Mouse (Mus musculus) splenic B cell, adult 2 months (primary cell): ENCODE results near the gene 4930438A08Rik.

Experiments
- DNase-seq: peaks from one replicate; pipeline ENCODE4 v3.0.0-alpha.2; 2011; ENCODE audit warnings: low read depth, low spot score
- H3K27me3 ChIP-seq: 2 replicates; pipeline ENCODE4 v1.6.1; 2012; ENCODE audit warnings: mild to moderate bottlenecking, low read length, moderate library complexity, mixed read lengths; ENCODE audit not compliant: control insufficient read depth, poor library complexity, insufficient read depth, severe bottlenecking
- H3K36me3 ChIP-seq: 2 replicates; pipeline ENCODE4 v1.6.1; 2012; ENCODE audit warnings: mild to moderate bottlenecking, low read length, moderate library complexity, mixed read lengths; ENCODE audit not compliant: control insufficient read depth, poor library complexity, insufficient read depth, severe bottlenecking

The 4930438A08Rik gene

DNA sequence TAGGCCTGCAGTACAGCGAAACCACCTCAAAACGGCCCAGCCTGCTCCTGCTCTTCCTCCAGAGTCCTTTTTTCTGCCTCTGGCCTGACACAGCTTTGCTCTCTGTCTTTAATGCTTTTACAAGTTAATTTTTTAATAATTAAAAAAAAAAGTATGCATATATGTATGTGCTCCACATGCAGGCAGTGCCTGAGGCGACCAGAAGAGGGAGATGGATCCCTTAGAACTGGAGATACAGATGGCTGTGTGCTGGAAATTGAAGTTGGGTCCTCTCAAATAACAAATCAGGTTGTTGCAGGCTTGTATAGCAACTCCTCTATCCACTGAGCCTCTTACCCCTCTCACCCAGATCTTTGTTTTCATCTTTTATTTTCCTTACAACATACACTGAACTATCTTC lies 52.2 kb downstream of the 4930438A08Rik start:
- Histone ChIP-seq H3K36me3 (no peaks in the 10 kb centered on the region), H3K27me3 (no peaks in the 10 kb centered on the region)
- peak; percentile 54 for DNase-seq

DNA sequence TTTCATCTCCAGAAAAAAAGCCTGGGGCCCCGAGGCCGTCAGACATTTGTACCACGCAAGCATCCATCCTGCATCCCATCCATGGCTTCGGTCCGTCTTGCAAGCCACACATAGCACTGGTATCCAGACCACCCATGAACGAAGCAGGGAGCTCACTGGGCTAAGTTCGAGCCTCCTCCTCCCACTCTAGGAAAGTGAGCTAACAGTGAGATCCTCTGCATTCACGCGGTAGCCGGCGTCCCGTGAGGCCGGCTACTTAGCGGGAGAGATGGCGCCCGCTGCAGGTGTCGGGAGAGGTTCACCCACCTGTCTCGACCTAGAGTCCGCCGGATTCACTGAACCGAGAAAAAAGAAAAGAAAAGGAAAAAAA lies 55.3 kb downstream of the 4930438A08Rik start:
- Histone ChIP-seq H3K27me3 (no peaks in the 10 kb centered on the region), H3K36me3 (no peaks in the 10 kb centered on the region)
- no peak for DNase-seq

- no peaks in the 10 kb centered on the region for H3K36me3 ChIP-seq
These were observed 55.9 kb downstream of the 4930438A08Rik start, which contains the start of the genes Zfp672 and Sh3bp5l for GRCm38 (mm10) chr11:58330276-58331148. Gene Zfp672, minus strand, starts transcription at chr11:58330339. Gene Sh3bp5l, plus strand, starts transcription at chr11:58330724.

DNA sequence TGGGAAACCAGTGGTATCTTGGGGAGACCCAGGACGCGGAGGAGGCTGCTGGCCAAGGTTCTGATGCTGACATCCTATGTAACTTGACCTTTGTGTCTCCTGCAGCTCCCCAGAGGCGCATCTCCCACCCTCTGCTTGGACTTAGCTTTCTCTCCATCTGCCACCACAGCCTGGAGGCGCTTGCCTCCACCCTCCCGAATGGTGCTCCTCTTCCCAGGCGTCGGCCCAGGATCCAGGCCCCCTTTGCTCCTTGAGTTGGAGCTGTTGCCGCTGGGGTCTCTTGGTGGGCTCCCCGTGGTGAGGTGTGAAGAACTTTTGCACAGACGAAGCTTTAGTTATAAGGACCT lies 56.5 kb downstream of the 4930438A08Rik start:
- Histone ChIP-seq H3K27me3 (no peaks in the 10 kb centered on the region), H3K36me3 (no peaks in the 10 kb centered on the region)
- DNase-seq: no peak

More at GRCm38 (mm10) chr11:58330276-58331148, 55.9 kb downstream of the 4930438A08Rik start, which contains the start of the genes Zfp672 and Sh3bp5l:
- H3K27me3 ChIP-seq: no peaks in the 10 kb centered on the region
- DNase-seq: peak; percentile 94

DNA sequence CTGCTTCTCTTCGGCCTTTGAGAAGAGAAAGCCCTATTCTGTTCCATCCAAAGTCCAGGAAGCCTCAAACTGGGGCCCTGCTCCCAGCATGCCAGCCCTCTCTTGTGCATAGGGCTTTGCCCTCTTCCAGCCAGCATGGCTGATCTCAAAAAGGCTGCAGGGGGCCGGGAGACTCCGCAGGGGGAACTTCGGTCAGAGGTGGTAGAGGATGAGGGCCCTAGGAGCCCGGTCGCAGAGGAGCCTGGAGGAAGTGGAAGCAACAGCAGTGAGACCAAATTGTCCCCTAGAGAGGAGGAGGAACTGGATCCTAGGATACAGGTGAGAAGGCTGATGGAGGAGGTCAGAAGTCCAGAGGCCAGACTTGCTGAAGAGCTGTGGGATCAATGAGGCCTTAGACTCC lies 56.9 kb downstream of the 4930438A08Rik start:
- DNase-seq: no peak
- Histone ChIP-seq H3K27me3 (no peaks in the 10 kb centered on the region), H3K36me3 (no peaks in the 10 kb centered on the region)

DNA sequence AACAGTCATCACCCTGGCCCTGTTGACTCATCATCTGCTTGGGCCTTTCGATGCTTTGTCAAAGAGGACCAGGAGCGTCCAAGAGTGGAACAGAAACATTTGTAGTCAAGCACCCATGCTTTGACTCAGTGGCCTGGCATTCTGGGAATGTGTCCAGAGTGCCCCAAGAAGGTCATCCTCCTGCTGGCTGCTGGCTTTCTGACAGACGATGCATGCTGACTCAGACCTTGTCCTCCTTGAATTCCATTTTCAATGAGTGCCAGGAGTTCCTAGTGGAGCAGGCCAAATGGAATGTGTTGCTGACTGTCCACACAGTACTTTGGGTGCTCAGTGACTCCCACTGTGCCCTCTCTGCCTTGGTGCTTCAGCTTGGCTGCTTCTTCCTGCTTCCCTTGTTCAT lies 60.1 kb downstream of the 4930438A08Rik start:
- Histone ChIP-seq H3K36me3 (peaks cover 6% of the 10 kb centered on the region), H3K27me3 (no peaks in the 10 kb centered on the region)
- no peak for DNase-seq
